Comparison of ENCODE assay signal across 15 mouse cellular contexts in genomic region chr1:90100360-90101232, GRCm38 (mm10). TPM values are rescaled to one million over a fixed set of nuclear protein-coding genes. Genes with fewer than 3 reads are reported as not detected.
DNase-seq lines count a peak whose midpoint lies in the region; ATAC-seq and TF ChIP-seq lines count a peak whose summit lies in the region.
"Had no signal": no experiment of that assay in that cellular context is flagged by ENCODE, and none has a peak within 500 bp of the region (broad histone marks: within the 10 kb centered on the region; RNA-seq: fewer than 3 reads in every experiment).

No protein-coding gene starts in this region.

- no peak overlapping the region for H3K9ac ChIP-seq in embryonic facial prominence, embryonic 11.5 days (replicated peaks; ENCODE audit: low read length)
- no peak overlapping the region for H3K9ac ChIP-seq in lung, embryonic 14.5 days
- H3K9ac ChIP-seq in midbrain, embryonic 11.5 days (ENCODE audit: low read length) = no peak overlapping the region
- H3K9ac ChIP-seq: liver, embryonic 13.5 days; midbrain, embryonic 13.5 days had no signal

- ATAC-seq in embryonic facial prominence, embryonic 11.5 days (replicated peaks; ENCODE audit: insufficient number of reproducible peaks, low FRiP score, low TSS enrichment, low read depth) = no peak
- peak; percentile 74 for ATAC-seq in lung, embryonic 14.5 days (ENCODE audit: insufficient read depth)
- ATAC-seq in midbrain, embryonic 11.5 days (ENCODE audit: low FRiP score) = no peak
- ATAC-seq: hindbrain, postnatal 0 days; midbrain, embryonic 13.5 days had no signal

- 65% methylated on average over 10 of the region's 10 CpGs for WGBS in embryonic facial prominence, embryonic 11.5 days
- 73% methylated on average over 10 of the region's 10 CpGs for WGBS in embryonic facial prominence, embryonic 10.5 days
- 58% methylated on average over 10 of the region's 10 CpGs for WGBS in lung, adult 2 months
- WGBS in lung, embryonic 14.5 days = 57% methylated on average over 10 of the region's 10 CpGs
- WGBS in midbrain, embryonic 11.5 days = 76% methylated on average over 10 of the region's 10 CpGs

- TF ChIP-seq CTCF in lung, adult 2 months (IDR thresholded peaks at IDR 0.05; ENCODE audit: insufficient read depth, low read length) = no peak
- no peak for TF ChIP-seq CTCF in lung, embryonic 14.5 days (IDR thresholded peaks at IDR 0.05; ENCODE audit: low read depth)

- H3K27ac ChIP-seq in embryonic facial prominence, embryonic 11.5 days (replicated peaks; ENCODE audit: low read depth, low read length) = peak overlapping the region; percentile 35; the same call in 1 of the 2 replicates
- H3K27ac ChIP-seq in embryonic facial prominence, embryonic 10.5 days (replicated peaks) = no peak overlapping the region
- H3K27ac ChIP-seq in lung, embryonic 14.5 days (ENCODE audit: low read depth) = no peak overlapping the region
- no peak overlapping the region for H3K27ac ChIP-seq in midbrain, embryonic 11.5 days (ENCODE audit: low read depth, low read length)
- H3K27ac ChIP-seq: hindbrain, postnatal 0 days; liver, embryonic 13.5 days; midbrain, embryonic 13.5 days had no signal

- DNase-seq in embryonic facial prominence, embryonic 11.5 days (ENCODE audit: low spot score) = peak; percentile 56
- DNase-seq in embryonic facial prominence, embryonic 10.5 days (ENCODE audit: low spot score) = no peak
- DNase-seq in lung, adult 18-20 months = peak; percentile 35 to 36
- no peak for DNase-seq in lung, adult 2 months
- peak; percentile 80 for DNase-seq in lung, embryonic 14.5 days
- peak; percentile 58 to 62 for DNase-seq in urinary bladder, postnatal 36 days (ENCODE audit: low spot score in 2 of 2)
- no peak for DNase-seq in gastrocnemius, postnatal 36 days
- no peak for DNase-seq in midbrain, embryonic 11.5 days (ENCODE audit: low spot score, missing footprints)
- DNase-seq: liver, embryonic 13.5 days; right cerebral cortex, postnatal 14 days had no signal

- no peak for TF ChIP-seq POLR2A in lung, adult 2 months (IDR thresholded peaks at IDR 0.05; ENCODE audit: borderline replicate concordance, extremely low read depth, low read depth, low read length)

- H3K36me3 ChIP-seq in embryonic facial prominence, embryonic 11.5 days (replicated peaks; ENCODE audit: control insufficient read depth, insufficient read depth, low read depth, low read length) = no peaks in the 10 kb centered on the region
- H3K36me3 ChIP-seq in embryonic facial prominence, embryonic 10.5 days (replicated peaks) = no peaks in the 10 kb centered on the region
- no peaks in the 10 kb centered on the region for H3K36me3 ChIP-seq in lung, embryonic 14.5 days (ENCODE audit: insufficient read depth)
- no peaks in the 10 kb centered on the region for H3K36me3 ChIP-seq in midbrain, embryonic 11.5 days (ENCODE audit: control insufficient read depth, insufficient read depth, low read length)
- H3K36me3 ChIP-seq: G1E; liver, embryonic 13.5 days; midbrain, embryonic 13.5 days had no signal

- H3K9me3 ChIP-seq in embryonic facial prominence, embryonic 11.5 days (replicated peaks; ENCODE audit: control insufficient read depth, low read length) = no peaks in the 10 kb centered on the region
- H3K9me3 ChIP-seq in embryonic facial prominence, embryonic 10.5 days = no peaks in the 10 kb centered on the region
- no peaks in the 10 kb centered on the region for H3K9me3 ChIP-seq in lung, embryonic 14.5 days (ENCODE audit: low read depth, low read length)
- H3K9me3 ChIP-seq in midbrain, embryonic 11.5 days (ENCODE audit: control insufficient read depth, low read length) = no peaks in the 10 kb centered on the region
- H3K9me3 ChIP-seq: liver, embryonic 13.5 days; midbrain, embryonic 13.5 days had no signal

- no peaks in the 10 kb centered on the region for H3K4me1 ChIP-seq in embryonic facial prominence, embryonic 11.5 days (ENCODE audit: control insufficient read depth, insufficient read depth, low read length)
- H3K4me1 ChIP-seq in embryonic facial prominence, embryonic 10.5 days = no peaks in the 10 kb centered on the region
- no peaks in the 10 kb centered on the region for H3K4me1 ChIP-seq in lung, adult 2 months (ENCODE audit: control insufficient read depth, insufficient read depth, low read length)
- H3K4me1 ChIP-seq in lung, embryonic 14.5 days (ENCODE audit: insufficient read depth) = no peaks in the 10 kb centered on the region
- no peaks in the 10 kb centered on the region for H3K4me1 ChIP-seq in midbrain, embryonic 11.5 days (ENCODE audit: control insufficient read depth, insufficient read depth, low read length)
- H3K4me1 ChIP-seq: liver, embryonic 13.5 days; midbrain, embryonic 13.5 days had no signal

- intact Hi-C loops in gastrocnemius, postnatal 36 days (cut with DNase I) = no loop called here

- H3K4me2 ChIP-seq in embryonic facial prominence, embryonic 11.5 days (ENCODE audit: low read depth, low read length) = no peak overlapping the region
- no peak overlapping the region for H3K4me2 ChIP-seq in lung, embryonic 14.5 days
- H3K4me2 ChIP-seq in midbrain, embryonic 11.5 days = no peak overlapping the region
- H3K4me2 ChIP-seq: liver, embryonic 13.5 days; midbrain, embryonic 13.5 days had no signal

- no peaks in the 10 kb centered on the region; the same call in 1 of the 2 replicates for H3K27me3 ChIP-seq in embryonic facial prominence, embryonic 11.5 days (ENCODE audit: control insufficient read depth, insufficient read depth, low read length)
- H3K27me3 ChIP-seq in embryonic facial prominence, embryonic 10.5 days (replicated peaks; ENCODE audit: low read depth, poor library complexity, severe bottlenecking) = no peaks in the 10 kb centered on the region
- H3K27me3 ChIP-seq in lung, embryonic 14.5 days (ENCODE audit: insufficient read depth, low read length) = no peaks in the 10 kb centered on the region
- no peaks in the 10 kb centered on the region for H3K27me3 ChIP-seq in midbrain, embryonic 11.5 days (ENCODE audit: control insufficient read depth, insufficient read depth, low read length)
- H3K27me3 ChIP-seq: liver, embryonic 13.5 days; midbrain, embryonic 13.5 days had no signal

- H3K4me3 ChIP-seq in embryonic facial prominence, embryonic 11.5 days (ENCODE audit: low read depth, low read length) = no peak overlapping the region
- no peak overlapping the region for H3K4me3 ChIP-seq in embryonic facial prominence, embryonic 10.5 days
- no peak overlapping the region for H3K4me3 ChIP-seq in lung, adult 2 months (replicated peaks; ENCODE audit: extremely low read depth, low read depth, low read length)
- H3K4me3 ChIP-seq in lung, embryonic 14.5 days (ENCODE audit: low read depth, low read length) = no peak overlapping the region
- no peak overlapping the region for H3K4me3 ChIP-seq in midbrain, embryonic 11.5 days (ENCODE audit: low read depth, low read length)
- H3K4me3 ChIP-seq: liver, embryonic 13.5 days; midbrain, embryonic 13.5 days had no signal

RNA-seq across cellular contexts. Expression of gene Iqca, which starts 52.6 kb away (rescaled TPM):
- 0.56 TPM in 1 of 2 replicates, not detected in the other for polyA plus RNA-seq in embryonic facial prominence, embryonic 11.5 days (2014; fragmentation: Nextera tagmentation; extraction: Ambion mirVana)
- 0.20 TPM in 1 of 2 replicates, not detected in the other for polyA plus RNA-seq in embryonic facial prominence, embryonic 10.5 days (2016; fragmentation: Nextera tagmentation; extraction: Ambion mirVana)
- polyA plus RNA-seq in lung, adult 2 months (2012; rRNA removed) = 3.6 and 4.1 TPM in 2 replicates
- polyA plus RNA-seq in lung, embryonic 14.5 days (2014; fragmentation: Nextera tagmentation; extraction: Ambion mirVana) = 0.11 and 0.14 TPM in 2 replicates
- not detected for total RNA-seq in gastrocnemius, postnatal 36 days (2021)
- polyA plus RNA-seq in midbrain, embryonic 11.5 days (2014; fragmentation: Nextera tagmentation; extraction: Ambion mirVana) = 0.18 TPM in 1 of 2 replicates, not detected in the other
- total RNA-seq: adrenal gland, adult 18-20 months had no signal
- polyA plus RNA-seq: G1E; heart, embryonic 14.5 days; liver, embryonic 13.5 days had no signal

Comparison
In these comparisons a context has a peak if more than half of its experiments do, and no peak if none do; other contexts are left out.
1. DNase-seq: peak in embryonic facial prominence, embryonic 11.5 days (single experiment), lung, adult 18-20 months (2 of 2), lung, embryonic 14.5 days (single experiment) and urinary bladder, postnatal 36 days (2 of 2); none in embryonic facial prominence, embryonic 10.5 days (single experiment), lung, adult 2 months (single experiment), gastrocnemius, postnatal 36 days (0 of 2) and midbrain, embryonic 11.5 days (single experiment).